Mouse (Mus musculus): ENCODE measurements around the gene Cd99l2. TPM values are rescaled to one million over a fixed set of nuclear protein-coding genes. Genes with fewer than 3 reads are reported as not detected.

The Cd99l2 gene
- polyA plus RNA-seq, 1 experiment from 2014 or later: 86.5 TPM

DNA sequence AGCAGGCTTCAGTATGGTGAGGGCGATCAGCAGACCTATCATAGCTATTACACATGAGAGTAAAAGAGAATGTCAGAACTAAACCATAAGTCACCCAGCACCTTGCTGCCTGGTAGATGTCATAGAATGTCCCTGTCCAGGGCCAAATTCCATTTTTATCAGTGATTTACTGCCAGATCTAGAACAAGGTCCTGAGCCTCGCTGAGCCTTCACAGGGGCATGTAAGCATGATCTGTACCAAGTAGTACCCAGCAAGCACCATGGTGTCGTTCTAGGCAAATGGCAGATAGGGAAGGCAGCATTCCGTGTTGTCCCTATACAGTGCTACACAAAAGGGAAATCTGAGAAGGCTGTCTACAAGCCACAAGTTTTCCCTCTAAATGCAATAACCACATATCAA is 79.0 kb downstream of the Cd99l2 start:
- H3K4me1 ChIP-seq (ENCODE audit: control insufficient read depth, insufficient read depth, low read length): no peaks in the 10 kb centered on the region
- no peaks in the 10 kb centered on the region for H3K9me3 ChIP-seq (replicated peaks; ENCODE audit: control insufficient read depth, low read length, poor library complexity, severe bottlenecking)
- ATAC-seq: no peak
- WGBS: 81% methylated on average over 4 of the region's 4 CpGs
- no peak overlapping the region for H3K4me3 ChIP-seq (ENCODE audit: low read depth, low read length)
- H3K27ac ChIP-seq (ENCODE audit: low read length): no peak overlapping the region
- no peak overlapping the region for H3K9ac ChIP-seq (ENCODE audit: low read depth, low read length)
- peaks cover 4% of the 10 kb centered on the region; the same call in 1 of the 2 replicates for H3K36me3 ChIP-seq (ENCODE audit: control insufficient read depth, insufficient read depth, low read length)
- H3K4me2 ChIP-seq (ENCODE audit: low read length): no peak overlapping the region
- H3K27me3 ChIP-seq (ENCODE audit: control insufficient read depth, insufficient read depth, low read depth, low read length): no peaks in the 10 kb centered on the region

DNA sequence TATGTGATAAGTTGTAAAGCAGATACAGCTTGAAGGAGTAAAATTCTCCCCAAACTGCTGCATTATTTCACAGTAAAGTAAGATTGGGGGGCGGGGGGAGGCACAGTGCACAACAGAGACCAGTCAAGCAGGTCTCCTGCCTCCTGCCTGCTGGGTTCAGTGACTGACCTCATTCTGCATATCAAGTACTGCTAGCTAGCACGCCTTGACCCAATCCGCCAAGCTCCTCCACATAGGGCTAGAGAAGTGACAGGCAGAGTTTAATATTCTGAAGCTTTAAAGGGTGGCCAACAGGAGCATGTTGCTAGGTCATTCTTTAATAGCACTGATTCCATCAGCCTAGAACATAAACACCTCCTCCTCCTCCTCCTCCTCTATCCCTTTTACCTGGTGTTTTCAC is 79.9 kb downstream of the Cd99l2 start:
- Histone ChIP-seq H3K4me3 (ENCODE audit: low read depth, low read length) (no peak overlapping the region), H3K4me1 (ENCODE audit: control insufficient read depth, insufficient read depth, low read length) (no peaks in the 10 kb centered on the region), H3K27ac (ENCODE audit: low read length) (no peak overlapping the region), H3K27me3 (ENCODE audit: control insufficient read depth, insufficient read depth, low read depth, low read length) (no peaks in the 10 kb centered on the region), H3K9ac (ENCODE audit: low read depth, low read length) (no peak overlapping the region), H3K4me2 (ENCODE audit: low read length) (no peak overlapping the region), H3K9me3 (replicated peaks; ENCODE audit: control insufficient read depth, low read length, poor library complexity, severe bottlenecking) (no peaks in the 10 kb centered on the region), H3K36me3 (ENCODE audit: control insufficient read depth, insufficient read depth, low read length) (peaks cover 4% of the 10 kb centered on the region; the same call in 1 of the 2 replicates)
- ATAC-seq: no peak
- WGBS: 59% methylated on average over 3 of the region's 3 CpGs

DNA sequence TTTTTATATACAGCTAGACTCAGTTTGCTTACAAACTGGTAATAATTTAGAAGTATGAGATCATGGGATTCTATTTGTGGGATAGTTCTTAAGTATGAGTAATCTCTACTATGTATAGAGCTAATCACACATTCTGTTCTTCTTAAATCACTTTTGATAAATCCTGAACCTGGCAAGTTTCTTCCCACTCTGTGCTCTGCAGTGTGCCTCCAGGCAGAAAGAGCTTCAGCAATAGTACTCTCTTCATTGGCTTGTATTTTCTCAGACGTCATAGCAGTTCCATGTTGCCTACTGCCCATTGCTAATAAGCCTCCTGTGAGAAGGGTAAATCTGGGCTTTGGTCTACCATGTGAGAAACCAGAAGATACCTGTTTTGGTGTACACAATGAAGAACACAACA is 84.3 kb downstream of the Cd99l2 start:
- ATAC-seq: no peak
- H3K27ac ChIP-seq (ENCODE audit: low read length): no peak overlapping the region
- no peaks in the 10 kb centered on the region for H3K4me1 ChIP-seq (ENCODE audit: control insufficient read depth, insufficient read depth, low read length)
- H3K4me3 ChIP-seq (ENCODE audit: low read depth, low read length): no peak overlapping the region
- no peak overlapping the region for H3K4me2 ChIP-seq (ENCODE audit: low read length)
- no peak overlapping the region for H3K9ac ChIP-seq (ENCODE audit: low read depth, low read length)
- H3K9me3 ChIP-seq (replicated peaks; ENCODE audit: control insufficient read depth, low read length, poor library complexity, severe bottlenecking): no peaks in the 10 kb centered on the region
- no peaks in the 10 kb centered on the region for H3K36me3 ChIP-seq (ENCODE audit: control insufficient read depth, insufficient read depth, low read length)
- no peaks in the 10 kb centered on the region for H3K27me3 ChIP-seq (ENCODE audit: control insufficient read depth, insufficient read depth, low read depth, low read length)
- 85% methylated on average over 1 of the region's 1 CpGs for WGBS

DNA sequence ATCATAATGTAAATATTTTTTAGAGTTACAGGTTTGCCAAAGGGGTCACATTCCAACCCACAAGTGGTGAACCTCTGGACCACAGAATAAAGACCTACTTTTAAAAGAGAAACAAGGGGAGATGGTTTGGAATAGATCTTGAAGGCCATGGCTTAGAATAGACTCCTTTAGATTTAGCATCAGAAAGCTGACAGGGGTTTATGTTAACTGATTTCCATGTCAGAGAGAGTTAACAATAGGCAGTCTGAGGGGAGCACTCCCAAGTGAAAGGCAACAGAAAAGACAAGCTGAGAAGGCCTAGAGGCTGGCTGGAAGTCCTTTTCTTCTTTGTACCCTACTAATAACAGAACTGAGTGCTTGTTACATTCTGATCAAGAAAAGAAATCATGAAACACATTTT is 86.4 kb downstream of the Cd99l2 start:
- Histone ChIP-seq H3K27me3 (ENCODE audit: control insufficient read depth, insufficient read depth, low read depth, low read length) (no peaks in the 10 kb centered on the region), H3K4me1 (ENCODE audit: control insufficient read depth, insufficient read depth, low read length) (no peaks in the 10 kb centered on the region), H3K4me2 (ENCODE audit: low read length) (no peak overlapping the region), H3K9ac (ENCODE audit: low read depth, low read length) (no peak overlapping the region), H3K27ac (ENCODE audit: low read length) (no peak overlapping the region), H3K4me3 (ENCODE audit: low read depth, low read length) (no peak overlapping the region), H3K9me3 (replicated peaks; ENCODE audit: control insufficient read depth, low read length, poor library complexity, severe bottlenecking) (no peaks in the 10 kb centered on the region), H3K36me3 (ENCODE audit: control insufficient read depth, insufficient read depth, low read length) (0 out of 2 replicates have a peak, but pooled peaks cover 2% of the 10 kb centered on the region)
- no peak for ATAC-seq

DNA sequence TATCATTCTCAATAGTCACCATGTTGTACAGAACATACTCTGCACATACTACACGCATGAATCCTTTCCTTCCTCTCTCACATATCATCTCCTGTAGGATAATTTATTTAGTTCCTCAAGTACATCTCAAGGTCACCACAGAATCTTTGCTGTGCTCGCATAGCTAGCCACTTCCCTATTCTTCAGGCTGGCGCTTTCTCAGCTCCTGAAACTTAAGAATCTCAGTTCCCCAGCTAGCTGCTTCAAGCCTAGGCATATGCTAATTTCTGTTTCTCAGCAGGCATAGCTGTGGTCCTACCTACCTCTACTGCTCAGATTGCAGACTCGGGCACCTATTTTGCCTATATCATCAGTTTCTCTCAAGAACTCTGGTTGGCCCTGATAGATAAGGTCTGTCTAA is 96.3 kb downstream of the Cd99l2 start:
- H3K9ac ChIP-seq (ENCODE audit: low read depth, low read length): no peak overlapping the region
- WGBS: 74% methylated on average over 4 of the region's 4 CpGs

DNA sequence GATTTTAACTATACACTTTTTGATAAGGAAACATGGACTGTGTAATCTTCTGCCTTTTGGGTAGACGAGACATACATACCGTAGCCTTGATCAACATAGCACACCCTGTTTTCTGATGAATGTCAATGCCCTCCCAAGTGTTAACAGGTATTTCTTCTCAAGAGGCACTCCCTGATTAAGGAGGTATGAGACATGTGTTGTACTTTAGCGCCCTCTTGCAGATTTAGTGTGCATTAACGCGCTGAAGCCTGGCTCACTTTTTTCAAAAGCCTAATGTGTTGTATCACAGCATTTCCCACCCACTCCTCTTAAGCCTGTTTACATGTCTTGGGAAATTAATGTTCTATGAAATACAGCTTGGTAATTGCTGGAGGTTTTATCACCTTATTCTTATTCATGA is 111.1 kb downstream of the Cd99l2 start:
- WGBS: 38% methylated on average over 5 of the region's 5 CpGs
- ATAC-seq: no peak
- H3K4me3 ChIP-seq (ENCODE audit: low read depth, low read length): no peak overlapping the region
- no peaks in the 10 kb centered on the region for H3K4me1 ChIP-seq (ENCODE audit: control insufficient read depth, insufficient read depth, low read length)
- no peaks in the 10 kb centered on the region for H3K9me3 ChIP-seq (replicated peaks; ENCODE audit: control insufficient read depth, low read length, poor library complexity, severe bottlenecking)
- H3K27ac ChIP-seq (ENCODE audit: low read length): no peak overlapping the region
- H3K4me2 ChIP-seq (ENCODE audit: low read length): no peak overlapping the region
- no peak overlapping the region for H3K9ac ChIP-seq (ENCODE audit: low read depth, low read length)
- H3K36me3 ChIP-seq (ENCODE audit: control insufficient read depth, insufficient read depth, low read length): no peaks in the 10 kb centered on the region
- no peaks in the 10 kb centered on the region for H3K27me3 ChIP-seq (ENCODE audit: control insufficient read depth, insufficient read depth, low read depth, low read length)

More for the DNA sequence above, 96.3 kb downstream of the Cd99l2 start:
- Histone ChIP-seq H3K9me3 (replicated peaks; ENCODE audit: control insufficient read depth, low read length, poor library complexity, severe bottlenecking) (no peaks in the 10 kb centered on the region), H3K4me3 (ENCODE audit: low read depth, low read length) (no peak overlapping the region), H3K4me1 (ENCODE audit: control insufficient read depth, insufficient read depth, low read length) (no peaks in the 10 kb centered on the region), H3K27me3 (ENCODE audit: control insufficient read depth, insufficient read depth, low read depth, low read length) (no peaks in the 10 kb centered on the region), H3K36me3 (ENCODE audit: control insufficient read depth, insufficient read depth, low read length) (no peaks in the 10 kb centered on the region), H3K4me2 (ENCODE audit: low read length) (no peak overlapping the region), H3K27ac (ENCODE audit: low read length) (no peak overlapping the region)
- no peak for ATAC-seq

DNA sequence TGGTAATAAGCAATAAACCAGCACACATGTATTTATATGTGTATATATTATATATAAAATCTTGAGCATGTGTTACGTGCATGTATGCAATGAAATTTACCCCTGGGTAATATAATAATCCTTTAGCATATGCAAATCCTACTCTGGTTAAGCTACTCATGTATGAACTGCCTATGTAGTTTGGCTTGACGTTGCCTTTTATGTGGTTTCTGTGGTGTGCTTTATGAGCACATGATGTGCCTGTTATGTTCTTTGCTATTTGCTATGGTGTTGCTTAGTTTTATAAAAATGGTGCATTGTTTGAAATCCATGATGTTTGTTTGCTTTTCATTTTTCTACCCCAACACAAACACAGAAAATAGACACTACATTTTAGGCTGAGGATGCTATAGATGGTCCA is 114.2 kb downstream of the Cd99l2 start:
- no peak overlapping the region for H3K4me3 ChIP-seq (ENCODE audit: low read depth, low read length)
- H3K9me3 ChIP-seq (replicated peaks; ENCODE audit: control insufficient read depth, low read length, poor library complexity, severe bottlenecking): no peaks in the 10 kb centered on the region
- no peaks in the 10 kb centered on the region for H3K27me3 ChIP-seq (ENCODE audit: control insufficient read depth, insufficient read depth, low read depth, low read length)
- no peak overlapping the region for H3K27ac ChIP-seq (ENCODE audit: low read length)
- no peaks in the 10 kb centered on the region for H3K4me1 ChIP-seq (ENCODE audit: control insufficient read depth, insufficient read depth, low read length)
- no peak overlapping the region for H3K9ac ChIP-seq (ENCODE audit: low read depth, low read length)
- 83% methylated on average over 2 of the region's 2 CpGs for WGBS
- H3K4me2 ChIP-seq (ENCODE audit: low read length): no peak overlapping the region
- no peak for ATAC-seq
- no peaks in the 10 kb centered on the region for H3K36me3 ChIP-seq (ENCODE audit: control insufficient read depth, insufficient read depth, low read length)

DNA sequence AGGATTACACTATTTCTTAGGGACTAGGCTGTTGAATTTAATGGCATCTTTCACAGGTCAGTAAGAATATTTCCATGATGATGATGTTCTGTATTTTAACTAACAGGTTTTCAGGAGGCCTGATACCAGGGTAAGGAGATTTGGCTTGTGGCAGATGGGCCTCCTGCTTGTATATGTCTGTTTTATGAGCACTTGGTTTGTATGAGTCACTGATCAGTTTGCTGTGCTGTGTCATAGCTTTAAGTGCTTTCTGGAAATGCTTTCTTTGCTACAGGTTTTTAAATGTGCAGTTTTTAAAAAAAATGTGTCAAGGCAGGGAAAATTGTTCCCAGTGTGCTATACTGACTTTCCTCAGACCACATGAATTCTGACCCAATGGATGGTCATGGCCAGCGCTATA is 115.9 kb downstream of the Cd99l2 start:
- Histone ChIP-seq H3K9ac (ENCODE audit: low read depth, low read length) (no peak overlapping the region), H3K4me1 (ENCODE audit: control insufficient read depth, insufficient read depth, low read length) (no peaks in the 10 kb centered on the region), H3K9me3 (replicated peaks; ENCODE audit: control insufficient read depth, low read length, poor library complexity, severe bottlenecking) (no peaks in the 10 kb centered on the region), H3K36me3 (ENCODE audit: control insufficient read depth, insufficient read depth, low read length) (no peaks in the 10 kb centered on the region), H3K27ac (ENCODE audit: low read length) (no peak overlapping the region), H3K27me3 (ENCODE audit: control insufficient read depth, insufficient read depth, low read depth, low read length) (no peaks in the 10 kb centered on the region), H3K4me3 (ENCODE audit: low read depth, low read length) (no peak overlapping the region), H3K4me2 (ENCODE audit: low read length) (no peak overlapping the region)
- WGBS: 92% methylated on average over 1 of the region's 1 CpGs
- ATAC-seq: no peak
